Mouse (Mus musculus) liver (tissue): Measurements from ENCODE around the gene Gm19426.
A peak's percentile ranks its signal among the peaks of the same experiment; 100 is the strongest.

Source experiments
- DNase-seq: peaks from one replicate; pipeline ENCODE4 v3.0.0-alpha.2; 2020; ENCODE audit warnings: mixed read lengths

Gene Gm19426

DNA sequence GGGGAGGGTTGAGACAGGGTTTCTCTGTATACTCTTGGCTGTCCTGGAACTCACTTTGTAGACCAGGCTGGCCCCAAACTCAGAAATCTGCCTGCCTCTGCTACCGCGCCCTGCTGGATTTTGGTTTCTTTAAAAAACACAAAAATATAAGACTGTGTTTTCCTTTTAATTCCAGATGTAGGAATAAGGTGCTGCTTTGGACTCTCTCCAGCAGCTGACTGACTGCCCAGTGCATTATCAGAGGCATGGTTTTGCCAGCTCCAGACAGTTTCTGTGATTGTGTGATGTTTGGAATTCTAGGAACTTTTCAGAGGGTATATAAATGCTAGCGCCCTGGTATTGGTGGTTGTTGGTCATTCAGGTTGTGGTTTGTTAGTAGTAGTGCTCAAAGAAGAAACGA, 26.1 kb downstream of the Gm19426 start:
- DNase-seq: no peak

DNA sequence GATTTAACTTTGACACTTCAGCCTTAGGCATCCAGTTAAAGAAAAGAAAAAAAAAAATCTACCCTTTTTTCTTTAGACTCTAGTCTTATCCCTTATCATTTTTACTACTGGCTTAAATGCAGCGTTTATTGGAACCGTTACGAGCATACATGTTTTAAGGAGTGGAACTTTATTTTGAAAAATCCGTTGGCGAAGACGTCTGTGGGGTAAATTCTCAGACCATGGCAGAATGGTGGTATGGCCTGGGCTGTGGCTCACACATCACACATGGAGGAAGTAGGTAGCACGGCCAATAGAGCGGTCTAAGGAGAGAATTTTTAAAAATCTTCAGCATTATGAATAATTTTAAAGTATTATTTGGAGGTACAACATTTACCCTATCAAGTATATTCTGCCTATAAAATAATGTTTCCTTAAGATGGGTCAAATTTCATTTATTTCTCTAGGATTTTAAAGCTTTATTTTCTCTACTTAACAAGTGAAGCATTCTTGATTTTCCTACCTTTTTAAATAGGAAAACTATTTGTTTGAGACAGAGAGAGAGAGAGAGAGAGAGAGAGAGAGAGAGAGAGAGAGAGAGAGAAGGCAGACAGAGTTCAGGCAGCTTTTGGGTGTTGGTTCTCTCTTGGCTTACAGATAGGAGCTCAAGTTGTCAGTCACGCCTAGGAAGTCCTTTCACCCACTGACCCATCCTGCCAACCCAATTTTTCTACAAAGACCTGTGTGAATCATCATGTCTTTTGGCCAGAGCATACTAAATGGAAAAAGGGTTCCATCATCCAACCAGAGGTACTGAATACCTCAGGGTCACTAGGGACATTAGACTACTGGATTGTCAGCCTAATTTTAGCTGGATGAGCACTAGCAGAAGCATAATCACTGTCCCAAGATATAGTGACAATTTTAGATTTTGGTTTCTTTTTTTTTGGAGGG, 26.8 kb downstream of the Gm19426 start:
- DNase-seq: peak; percentile 48

DNA sequence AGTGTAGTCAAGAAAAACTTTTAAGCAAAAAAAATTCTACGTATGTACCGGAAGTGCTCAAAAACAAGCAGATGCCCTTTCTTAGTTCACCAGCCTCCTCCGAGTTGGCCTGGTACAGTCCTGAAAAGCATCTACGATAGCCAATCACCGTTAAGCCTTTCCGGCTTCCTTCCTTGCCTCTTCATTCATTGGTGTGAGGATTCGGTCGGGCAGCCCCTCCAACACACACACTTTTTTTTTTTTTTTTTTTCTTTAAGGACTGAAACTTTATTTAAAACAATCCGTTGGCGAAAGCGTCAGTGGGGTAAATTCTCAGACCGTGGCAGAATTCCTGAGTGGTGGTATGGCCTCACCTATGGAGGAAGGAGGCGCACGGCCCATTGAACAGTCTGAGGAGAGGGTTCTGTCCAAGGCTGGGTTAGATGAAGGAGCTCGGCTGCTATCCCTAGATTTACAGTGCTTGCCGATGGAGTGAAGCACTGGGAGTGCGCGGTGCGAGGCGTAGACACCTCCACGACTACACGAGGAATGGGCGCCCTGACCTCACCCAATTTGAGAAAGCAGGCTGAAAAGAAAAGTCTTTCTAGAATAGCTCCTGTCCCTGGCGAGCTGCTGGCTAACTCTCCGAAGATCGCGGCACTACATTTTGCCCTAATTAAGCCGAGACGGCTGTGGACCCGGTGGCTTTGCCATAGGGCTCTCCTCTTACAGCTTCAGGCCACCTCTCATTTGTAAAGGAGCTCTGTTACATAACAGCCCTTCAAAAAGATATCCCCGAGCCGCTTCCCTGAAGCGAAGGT, 27.7 kb downstream of the Gm19426 start:
- DNase-seq: peak; percentile 86

DNA sequence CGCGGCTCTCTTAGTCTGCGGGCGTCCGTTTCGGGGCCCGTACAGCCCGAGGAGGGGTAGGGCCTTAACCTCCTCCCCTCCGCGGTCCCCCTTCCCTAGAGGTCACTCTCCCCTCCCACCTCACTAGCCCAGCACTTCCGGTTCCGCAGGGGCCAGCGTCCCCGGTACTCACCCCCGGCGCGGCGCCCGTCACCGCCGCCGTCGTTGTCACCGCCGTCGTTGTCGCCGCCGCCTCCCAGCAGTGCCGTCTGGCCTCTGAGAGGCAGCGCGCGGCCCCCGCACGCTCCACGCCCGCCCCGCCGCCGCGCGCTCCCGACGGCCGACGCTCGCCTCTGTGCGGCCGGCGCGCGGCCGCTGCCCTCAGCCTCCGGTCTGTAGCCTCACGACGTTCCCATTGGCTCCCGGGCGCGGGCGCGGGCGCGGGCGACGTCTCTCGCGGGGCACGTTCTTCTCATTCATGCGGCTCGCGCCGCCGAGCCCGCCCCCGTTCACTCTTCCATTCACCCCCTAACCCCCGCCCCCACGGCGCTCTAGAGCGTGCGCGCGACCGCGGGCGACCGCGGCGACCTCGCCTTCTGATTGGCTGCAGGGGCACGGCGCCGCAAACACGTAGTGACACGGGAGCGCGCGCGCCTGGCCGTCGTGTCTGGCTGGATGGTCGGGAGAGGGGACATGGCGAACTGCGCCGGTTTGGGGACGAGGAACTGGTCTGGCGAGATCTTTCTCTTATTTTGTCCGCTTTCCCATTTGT, 28.5 kb downstream of the Gm19426 start, which contains the start of gene Zdhhc5:
Gene Zdhhc5 (minus strand): TSS at position 370 of the 751 bp plus-strand sequence.
- DNase-seq: peak; percentile 99

DNA sequence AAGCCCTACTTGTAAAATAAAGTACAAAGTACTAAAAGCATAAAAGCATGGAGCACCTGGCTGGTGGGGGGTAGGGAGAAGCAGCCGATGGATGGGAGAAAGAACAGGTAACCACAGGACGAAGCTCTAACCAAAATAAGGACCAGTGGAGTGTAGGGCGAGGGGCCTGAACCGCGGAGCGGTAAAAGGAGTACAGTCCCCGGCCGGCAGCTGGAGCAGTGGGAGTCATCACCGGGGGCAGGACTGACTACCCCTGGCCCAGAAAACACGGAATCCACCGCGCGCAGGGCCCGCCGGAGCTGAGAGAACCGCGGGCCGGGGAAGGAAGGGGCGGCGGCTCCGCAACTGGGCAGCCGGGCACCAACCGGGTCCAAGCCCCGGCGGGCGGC, 29.0 kb downstream of the Gm19426 start:
- DNase-seq: no peak

DNA sequence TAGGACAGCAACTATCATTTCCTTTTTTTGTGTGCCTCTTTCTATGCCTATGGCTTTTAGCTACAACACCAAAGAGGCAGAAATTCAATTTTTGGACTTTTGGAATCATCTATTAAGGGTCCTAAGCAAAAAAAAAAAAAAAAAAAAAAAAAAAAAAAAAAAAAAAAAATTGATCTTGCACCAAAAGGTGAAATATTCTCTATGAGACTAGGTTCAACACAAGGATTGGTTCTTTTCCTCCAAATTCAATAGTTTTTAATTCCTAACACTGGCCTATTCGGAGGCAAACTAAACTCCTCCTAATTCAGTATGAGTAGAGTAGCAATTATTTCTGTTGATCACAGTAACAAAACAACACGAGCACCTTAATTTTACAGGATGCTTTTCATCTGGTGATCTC, 31.6 kb downstream of the Gm19426 start:
- no peak for DNase-seq

DNA sequence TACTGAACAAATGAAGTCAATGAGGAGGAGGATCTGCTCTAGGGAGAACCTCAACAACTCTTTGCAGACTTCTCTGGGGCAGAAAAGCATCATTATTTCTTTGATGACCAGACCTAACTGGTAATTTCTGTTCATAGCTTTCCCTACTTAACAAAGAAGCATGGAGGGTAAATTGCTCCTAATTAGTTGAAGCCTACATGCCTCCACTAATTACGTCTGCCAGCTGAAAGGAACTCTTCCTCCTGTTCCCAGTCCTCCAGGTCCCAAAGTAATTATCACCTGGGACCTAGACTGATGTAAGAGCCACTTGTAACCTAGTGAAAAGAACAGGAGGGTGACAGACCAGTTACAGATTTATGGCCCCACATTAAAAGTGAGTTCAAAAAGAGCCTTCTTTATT, 35.9 kb downstream of the Gm19426 start:
- DNase-seq: no peak

DNA sequence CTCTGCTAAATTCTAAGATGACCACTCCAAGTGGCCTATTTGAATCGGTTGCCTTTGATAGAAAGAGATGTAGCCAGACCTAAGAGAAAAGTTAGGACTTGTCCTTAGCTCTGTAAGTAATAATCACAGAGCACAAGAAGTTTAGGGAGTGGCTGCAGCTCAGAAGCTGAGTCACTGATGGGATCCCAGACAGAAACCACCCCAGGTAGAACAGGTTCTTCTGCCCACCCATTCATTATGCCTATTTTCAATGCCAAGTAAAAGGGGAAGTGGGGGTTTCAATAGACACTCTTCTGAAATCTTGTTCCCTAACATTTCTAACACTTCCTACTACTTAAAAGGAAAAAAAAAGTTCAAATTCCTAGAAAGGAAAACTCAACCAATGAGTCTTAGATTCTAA, 38.2 kb downstream of the Gm19426 start:
- DNase-seq: no peak

DNA sequence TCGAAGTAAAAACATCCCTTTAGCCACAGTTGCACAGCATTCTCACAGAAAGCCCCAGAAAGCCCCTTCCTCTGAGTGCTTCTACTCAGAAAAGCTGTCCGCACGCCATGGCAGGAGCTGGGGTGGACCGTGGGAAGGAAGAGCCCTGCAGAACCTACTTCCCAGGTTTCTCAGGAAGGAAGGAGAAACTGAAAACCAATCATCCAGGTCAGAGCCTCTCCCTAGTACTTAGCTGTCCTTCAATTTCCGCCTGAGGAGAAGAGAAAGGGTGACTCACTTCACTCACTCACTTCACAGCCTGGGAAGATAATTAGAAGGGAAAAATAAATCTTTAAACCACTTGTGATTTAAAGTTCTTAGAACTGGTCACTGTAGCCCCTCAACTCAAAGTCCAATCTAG, 39.1 kb downstream of the Gm19426 start:
- DNase-seq: no peak

DNA sequence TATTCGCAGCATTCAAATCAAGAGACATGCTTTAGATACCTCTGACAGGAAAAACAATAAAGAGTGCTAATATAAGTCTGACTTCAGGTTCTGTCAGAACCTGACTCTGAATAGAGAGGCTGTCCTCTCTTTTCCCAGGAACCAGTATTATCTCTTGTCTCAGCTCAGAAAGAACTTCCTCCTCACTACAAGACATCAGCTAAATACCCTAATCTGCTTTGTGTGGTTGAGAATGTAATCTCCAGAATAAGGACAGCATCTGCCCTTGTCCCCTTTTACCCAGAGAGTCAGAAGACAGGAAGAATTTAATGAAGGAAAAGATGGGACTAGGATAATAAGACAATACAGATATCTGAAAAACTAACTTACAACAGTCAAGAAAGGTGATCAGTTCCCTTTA, 40.0 kb downstream of the Gm19426 start:
- no peak for DNase-seq

DNA sequence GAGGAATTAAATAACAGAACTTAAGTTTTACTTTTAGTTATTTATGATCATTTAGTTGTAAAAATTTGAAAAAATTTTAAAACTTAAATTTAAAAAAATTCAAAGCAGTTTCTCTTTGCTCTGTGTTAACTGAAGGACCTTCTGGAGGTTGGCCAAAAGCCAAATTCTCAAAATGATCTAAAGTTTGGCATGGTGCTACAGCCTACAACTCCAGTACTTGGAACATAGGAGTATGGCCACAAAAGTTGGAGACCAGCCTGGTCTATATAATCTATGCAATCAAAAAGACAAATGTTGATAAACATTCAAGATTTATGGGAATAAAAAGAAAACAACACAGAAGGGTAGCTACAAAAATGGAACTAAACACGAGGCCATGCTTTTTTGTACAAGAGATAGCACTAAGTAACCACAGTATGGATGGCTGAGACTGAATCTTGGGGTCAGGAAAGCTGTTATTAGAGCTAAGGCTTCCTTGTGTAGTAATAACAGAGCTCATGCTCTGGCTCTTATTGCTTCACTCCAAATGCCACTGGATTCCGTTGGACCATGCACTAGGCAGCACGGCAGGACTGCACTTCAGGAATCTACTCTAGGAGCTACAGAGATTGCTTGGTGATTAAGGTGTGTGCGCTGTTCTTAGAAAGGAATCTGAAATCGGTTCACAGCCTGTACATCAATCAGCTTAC, 48.3 kb downstream of the Gm19426 start:
- no peak for DNase-seq
